Mouse (Mus musculus) right cerebral cortex, adult 18-20 months (tissue): ENCODE data around the gene N6amt1.

Experiments used
- DNase-seq: peaks from one replicate; pipeline ENCODE4 v3.0.0; 2022; ENCODE audit warnings: mixed read lengths

The N6amt1 gene

DNA sequence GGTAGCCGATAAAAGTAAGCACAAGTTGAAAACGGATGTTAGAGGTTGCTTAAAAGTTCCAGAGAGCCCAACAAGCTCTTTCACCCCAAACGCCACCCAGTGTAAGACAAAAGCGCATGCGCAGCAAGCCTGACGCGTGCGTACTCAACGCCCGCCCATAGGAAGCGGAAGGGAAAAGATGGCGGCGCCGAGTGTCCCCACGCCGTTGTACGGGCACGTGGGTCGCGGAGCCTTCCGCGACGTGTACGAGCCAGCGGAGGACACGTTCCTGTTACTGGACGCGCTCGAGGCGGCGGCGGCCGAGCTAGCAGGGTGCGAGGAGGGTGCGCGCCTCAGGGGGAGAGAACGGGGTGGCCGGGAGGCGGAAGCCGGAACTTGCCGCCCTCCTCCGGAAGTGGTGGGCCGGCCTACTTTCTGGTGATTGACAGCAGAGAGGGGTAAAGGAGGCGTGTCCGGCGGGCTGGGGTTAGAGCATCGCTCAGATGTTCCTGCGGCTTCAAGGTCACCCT lies at the start of gene N6amt1:
Gene N6amt1, plus strand, starts transcription at position 111 of the 509 bp plus-strand sequence.
- peak; percentile 95 for DNase-seq

DNA sequence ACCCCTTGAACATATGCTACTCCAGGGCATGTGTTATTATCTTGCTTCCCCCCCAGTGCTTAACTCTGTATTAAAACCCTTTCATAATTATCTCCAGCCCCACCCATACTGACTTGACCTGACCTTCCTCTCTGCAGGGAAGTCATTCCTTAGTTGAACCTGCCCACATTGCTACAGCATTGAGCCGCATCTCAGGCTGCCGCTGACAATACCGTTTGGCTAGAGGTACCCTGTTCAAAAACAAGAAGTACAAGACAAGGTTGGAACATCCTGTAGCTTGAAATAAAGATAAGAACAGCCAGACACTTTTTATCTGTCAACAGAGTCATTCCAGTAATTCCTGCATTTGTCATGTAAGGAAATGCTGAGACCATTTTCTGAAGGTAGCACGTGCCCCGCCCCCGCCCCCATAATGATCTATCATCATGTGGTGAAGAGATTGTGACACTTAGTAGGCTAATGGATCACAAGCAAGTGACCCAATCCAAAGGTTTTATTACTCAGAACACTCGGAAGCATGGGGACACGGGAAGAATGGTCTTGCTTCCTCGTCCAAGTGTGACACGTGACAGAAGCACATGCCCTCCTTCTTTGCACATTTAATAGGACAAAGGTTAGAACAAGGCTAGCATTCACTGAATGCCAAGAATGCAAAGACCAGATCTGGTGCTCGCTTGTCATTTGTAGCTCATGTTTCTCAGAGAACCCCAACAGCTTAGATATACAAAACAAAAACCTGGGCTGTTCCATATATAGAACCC lies 48.6 kb upstream of the N6amt1 start:
- no peak for DNase-seq

GRCm38 (mm10) chr16:87307109-87307735 lies 46.8 kb upstream of the N6amt1 start:
- peak; percentile 43 for DNase-seq

DNA sequence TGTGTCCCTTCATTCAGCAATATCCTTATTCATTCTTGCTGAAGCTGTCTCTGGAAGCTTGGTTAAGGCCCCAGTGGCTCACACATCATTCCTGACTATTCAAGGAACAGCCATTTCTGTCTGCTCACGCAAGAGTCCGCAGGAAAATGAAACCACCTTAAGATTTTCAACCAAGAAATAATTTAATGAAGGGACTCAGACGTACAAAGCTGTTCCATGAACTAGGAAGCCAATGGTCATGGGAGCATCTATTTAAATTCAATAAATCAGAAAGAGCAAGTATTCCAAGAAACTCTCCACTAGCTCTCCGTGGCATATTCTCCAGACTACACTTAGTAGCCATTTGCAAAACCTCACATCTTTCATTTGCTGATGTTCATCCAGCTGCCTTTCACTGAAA lies 43.3 kb upstream of the N6amt1 start:
- DNase-seq = no peak

- DNase-seq = no peak
Observed at GRCm38 (mm10) chr16:87318200-87318811, 35.7 kb upstream of the N6amt1 start.

DNA sequence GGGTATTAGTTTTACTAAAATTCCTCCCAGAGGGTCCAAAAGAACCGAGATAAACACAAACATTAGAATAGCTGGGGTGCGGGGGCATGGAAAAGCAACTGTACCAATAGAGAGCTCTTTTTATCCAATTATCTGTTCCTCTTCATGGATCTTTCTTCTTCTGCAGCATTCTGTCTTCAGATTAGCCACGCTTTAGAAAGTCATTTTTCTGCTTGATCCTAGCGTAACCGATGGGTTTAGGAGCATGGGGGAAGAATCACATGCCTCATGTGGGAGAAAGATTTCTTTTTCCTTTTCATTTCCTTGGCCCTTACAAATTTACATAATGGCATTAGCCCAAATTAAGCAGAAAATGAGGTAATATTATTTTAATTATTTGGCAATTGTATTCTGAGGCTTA lies 35.0 kb upstream of the N6amt1 start:
- no peak for DNase-seq

DNA sequence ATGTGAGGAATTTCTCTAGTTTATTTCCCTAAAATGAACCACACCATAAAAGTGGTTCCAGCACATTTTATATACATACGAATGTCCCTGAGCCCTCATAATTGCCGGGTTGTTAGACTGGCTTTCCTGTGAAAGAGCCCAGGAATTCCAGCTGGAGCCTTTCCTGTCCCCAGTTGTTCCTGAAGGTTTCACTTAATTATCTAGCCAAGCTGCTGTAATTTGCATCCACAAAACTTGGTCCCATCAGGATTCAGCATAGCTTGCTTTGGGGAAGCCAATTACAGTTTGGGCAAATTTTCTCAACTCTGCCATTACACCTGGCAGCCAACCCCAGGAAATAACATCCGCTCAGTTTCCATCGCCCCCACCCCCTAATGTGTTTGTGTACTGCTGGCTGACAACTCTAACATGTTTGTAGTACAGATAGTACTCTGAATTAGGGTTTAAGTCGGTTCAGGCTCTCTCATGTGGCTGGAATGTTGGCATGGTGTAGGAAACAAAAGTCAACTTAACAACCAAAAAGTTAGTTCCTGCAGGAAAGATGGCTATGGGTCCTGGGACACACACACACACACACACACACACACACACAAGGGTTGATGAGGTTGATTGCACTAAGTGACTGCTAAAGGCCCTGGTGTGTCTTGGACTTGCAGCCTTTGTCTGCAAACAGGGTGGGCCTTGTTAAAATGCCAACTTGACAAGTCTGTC lies 34.3 kb upstream of the N6amt1 start:
- DNase-seq = no peak

- no peak for DNase-seq
Observed at GRCm38 (mm10) chr16:87320252-87320555, 33.8 kb upstream of the N6amt1 start.

DNA sequence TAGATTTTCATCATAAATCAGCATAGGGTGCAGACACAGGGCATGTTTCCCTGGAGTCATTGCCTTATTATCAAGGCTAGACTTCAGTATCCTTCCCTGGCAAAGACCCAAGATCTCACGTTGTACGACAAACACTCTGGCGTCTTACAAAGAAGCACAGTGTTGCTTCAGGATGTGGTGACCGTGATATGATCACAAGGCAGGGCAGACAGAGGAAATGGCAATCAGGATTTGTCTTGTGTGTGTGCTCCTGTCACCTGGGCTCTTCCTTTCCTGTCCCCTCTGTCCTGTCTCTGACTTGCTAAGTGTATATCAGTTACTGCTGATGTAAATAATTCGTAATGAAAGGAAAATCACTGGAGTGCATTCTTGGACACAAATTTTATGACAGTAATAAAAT lies 29.4 kb upstream of the N6amt1 start:
- DNase-seq = no peak

- no peak for DNase-seq
Observed at GRCm38 (mm10) chr16:87329986-87330385, 24.0 kb upstream of the N6amt1 start.

GRCm38 (mm10) chr16:87334756-87335155 lies 19.2 kb upstream of the N6amt1 start:
- DNase-seq = no peak

DNA sequence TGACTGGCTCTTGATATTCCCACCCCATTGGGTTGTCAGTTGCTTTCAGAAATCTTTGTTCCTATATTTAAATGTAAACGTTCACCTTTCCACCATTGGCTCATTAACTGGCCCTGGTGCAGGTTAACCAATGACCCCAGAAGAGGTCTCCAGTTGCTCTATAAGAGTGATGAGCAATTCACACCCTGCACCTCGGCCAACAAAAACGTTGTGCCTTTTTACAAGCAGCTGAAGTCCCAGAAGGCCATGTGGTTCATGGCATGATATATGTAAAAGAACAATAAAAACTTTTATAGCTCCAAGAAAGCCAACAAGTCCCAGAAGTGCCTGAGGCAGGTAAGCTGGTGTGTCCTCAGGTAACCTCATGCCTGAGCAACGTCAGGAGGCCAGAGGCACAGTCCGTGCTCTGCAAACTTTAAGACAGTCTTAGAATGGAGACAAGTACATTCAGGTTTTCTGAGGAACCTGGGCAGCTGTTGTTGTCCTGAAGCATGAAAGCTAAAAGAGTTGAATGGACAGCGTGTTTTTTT lies 12.9 kb upstream of the N6amt1 start:
- DNase-seq = no peak

- DNase-seq = no peak
Observed at GRCm38 (mm10) chr16:87348133-87348532, 5.9 kb upstream of the N6amt1 start.

DNA sequence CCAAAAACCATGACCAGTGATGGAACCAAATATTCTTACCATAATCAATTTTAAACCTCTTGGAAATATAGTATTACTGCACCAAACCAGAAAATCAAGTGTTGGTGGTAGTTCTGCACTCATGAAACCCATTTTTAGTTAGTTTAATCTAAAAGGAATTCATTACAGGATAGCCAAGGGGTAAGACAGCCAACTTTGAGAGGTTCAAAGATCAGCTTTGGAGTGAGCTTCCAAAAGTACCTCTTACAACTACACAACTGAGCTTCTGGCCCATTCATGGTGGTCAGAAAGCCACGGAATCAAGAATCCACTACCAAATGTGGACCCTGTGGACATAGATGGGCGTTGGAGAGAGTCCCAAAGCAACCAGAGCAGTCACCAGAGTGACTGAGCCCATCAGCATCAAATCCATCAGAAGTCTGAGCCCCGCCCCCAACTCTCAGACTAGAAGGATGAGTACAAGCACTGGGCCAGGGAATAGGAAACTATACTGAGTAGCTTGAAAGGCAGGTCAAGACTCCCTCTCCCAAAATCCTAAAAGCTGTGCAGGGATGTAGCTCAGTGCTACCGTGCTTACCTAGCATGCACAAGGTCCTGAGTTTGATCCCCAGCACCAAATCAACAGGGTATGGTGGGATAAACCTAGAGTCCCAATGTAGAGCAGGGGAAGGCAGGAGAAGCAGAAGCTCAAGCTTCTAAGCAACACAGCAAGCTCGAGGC lies 2.4 kb upstream of the N6amt1 start:
- no peak for DNase-seq

DNA sequence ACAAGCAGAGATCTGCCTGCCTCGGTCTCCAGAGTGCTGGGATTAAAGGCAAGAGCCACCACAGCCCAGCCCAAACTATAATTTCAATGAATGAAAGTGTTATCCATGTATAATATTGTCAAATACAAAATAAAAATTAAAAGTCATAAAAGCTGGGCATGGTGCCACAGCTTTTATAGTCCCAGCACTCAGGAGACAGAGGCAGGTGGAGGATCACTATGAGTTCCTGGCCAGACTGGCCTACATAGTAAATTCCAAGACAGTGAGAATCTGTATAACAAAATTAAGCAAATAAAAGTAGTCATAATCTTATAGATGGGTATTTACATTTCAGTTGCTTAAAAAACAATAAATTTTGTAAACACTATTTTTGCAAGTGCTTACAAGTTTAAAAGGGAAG lies 380 bp upstream of the N6amt1 start:
- no peak for DNase-seq

DNA sequence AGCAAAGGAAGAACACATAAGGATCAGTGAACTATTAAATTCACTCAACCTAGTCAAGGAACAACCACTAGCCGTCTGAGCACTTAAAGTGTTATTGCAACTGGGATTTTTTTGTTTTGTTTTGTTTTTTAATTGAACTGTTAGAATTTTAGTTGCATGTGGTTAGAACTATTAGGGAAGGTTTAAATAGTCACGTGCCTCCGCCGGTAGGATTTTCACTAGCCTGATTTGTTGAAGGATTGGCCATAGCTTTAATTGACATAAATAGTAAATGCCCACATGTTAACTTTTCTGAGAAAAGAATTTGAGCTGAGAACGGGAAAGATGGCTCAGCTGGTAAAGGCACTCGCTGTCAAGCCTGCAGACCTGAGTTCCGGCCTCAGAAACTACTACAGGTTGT lies 763 bp downstream of the N6amt1 start:
- no peak for DNase-seq

GRCm38 (mm10) chr16:87360096-87360495 lies 6.1 kb downstream of the N6amt1 start:
- no peak for DNase-seq

DNA sequence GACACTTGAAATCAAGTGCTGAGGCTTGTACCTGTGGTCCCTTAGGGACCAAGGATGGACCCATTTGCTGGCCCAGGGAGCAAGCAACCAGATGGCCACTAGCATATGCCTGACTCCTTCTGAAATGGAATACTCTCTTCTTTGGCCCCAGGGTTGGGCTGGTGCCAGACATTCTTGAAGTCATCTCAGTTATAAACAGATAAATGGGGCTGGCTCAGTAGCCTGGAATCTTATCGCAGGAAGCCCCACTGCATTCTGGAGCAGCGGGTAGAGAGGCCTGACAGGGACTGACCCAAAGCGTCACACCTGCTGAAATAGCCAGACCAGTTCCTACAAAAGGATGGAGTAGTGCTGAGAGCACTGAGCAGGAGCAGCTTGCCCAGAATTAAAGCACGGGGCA lies 10.2 kb downstream of the N6amt1 start:
- DNase-seq = no peak

- DNase-seq = no peak
Observed at GRCm38 (mm10) chr16:87366035-87366434, 12.1 kb downstream of the N6amt1 start.

DNA sequence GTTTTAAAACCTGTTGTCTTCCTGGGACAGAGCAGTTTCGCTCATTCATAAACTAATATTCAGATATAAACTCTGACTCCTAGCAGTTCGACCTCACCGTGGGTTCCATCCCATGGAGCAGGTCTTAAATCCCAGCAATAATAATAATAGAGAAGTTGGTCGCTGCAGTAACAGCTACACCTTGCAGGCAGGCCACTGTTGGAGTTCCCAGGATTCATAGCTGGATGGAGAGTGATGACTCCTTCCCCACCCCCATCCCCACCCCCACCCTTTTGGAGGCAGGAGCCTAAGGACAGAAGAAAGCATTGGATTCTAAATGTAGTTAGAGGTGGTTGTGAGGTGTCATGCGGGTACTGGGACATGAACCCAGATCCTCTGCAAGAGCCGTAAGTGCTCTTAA lies 12.5 kb downstream of the N6amt1 start:
- no peak for DNase-seq

- DNase-seq = no peak
Observed at GRCm38 (mm10) chr16:87382996-87383395, 29.0 kb downstream of the N6amt1 start.

DNA sequence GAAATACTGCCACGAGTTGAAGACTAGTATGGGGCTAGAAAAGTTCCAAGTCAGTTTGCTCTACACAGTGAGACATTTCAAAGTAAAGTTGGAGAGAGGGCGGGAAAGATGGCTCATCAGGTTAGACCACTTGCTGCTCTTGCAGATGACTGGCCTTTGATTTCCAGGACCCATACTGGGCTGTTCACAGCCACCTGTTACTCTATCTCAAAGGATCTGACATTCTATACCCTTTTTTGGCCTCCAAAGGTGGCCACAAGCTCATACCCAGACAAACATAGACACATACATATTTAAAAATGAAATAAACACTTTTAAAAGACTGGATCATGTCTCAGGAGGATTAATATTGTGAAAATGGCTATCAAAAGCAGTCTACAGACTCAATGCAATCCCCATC lies 30.4 kb downstream of the N6amt1 start:
- DNase-seq = no peak
